Mouse (Mus musculus): Measurements from ENCODE around the gene Gm2022. TPM values are rescaled to one million over a fixed set of nuclear protein-coding genes. Genes with fewer than 3 reads are reported as not detected.
"Not testable (repeated sequence)": the region's sequence is repeated elsewhere in the genome, so short reads cannot be mapped to it uniquely, and the experiment has no call there.

Gene Gm2022
- not detected in 2 replicates for polyA plus RNA-seq (2016; fragmentation: Nextera tagmentation; extraction: Ambion mirVana)

GRCm38 (mm10) chr12:87895070-87895469, at the start of gene Gm2022:
Gene Gm2022, plus strand, starts transcription at chr12:87895370.
- H3K9me3 ChIP-seq; H3K4me1 ChIP-seq; H3K4me3 ChIP-seq; H3K27me3 ChIP-seq (ENCODE audit: insufficient read depth, poor library complexity, severe bottlenecking); DNase-seq (ENCODE audit: low spot score); H3K27ac ChIP-seq; H3K36me3 ChIP-seq: not testable (repeated sequence)
- 73% methylated on average over 1 of the region's 1 CpGs for WGBS

DNA sequence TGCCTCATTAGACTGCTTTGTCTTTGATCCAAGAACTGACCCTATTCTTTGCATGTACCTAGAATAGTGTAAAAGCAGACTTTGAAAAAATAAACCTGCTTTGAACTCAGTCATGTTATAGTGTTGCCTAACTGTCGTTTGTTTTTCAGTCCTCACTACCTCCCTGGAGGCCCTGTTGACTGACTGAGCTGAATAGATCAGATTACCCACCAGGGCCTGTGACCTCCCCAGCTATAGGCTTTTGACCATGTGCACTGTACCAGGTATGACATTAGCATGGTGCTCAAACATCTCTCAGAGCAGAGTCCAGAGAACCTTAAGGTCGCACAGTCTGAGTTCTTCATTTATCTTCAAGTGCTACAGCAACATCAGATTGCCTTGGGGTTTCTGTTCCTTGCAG, 44.5 kb upstream of the Gm2022 start:
- H3K36me3 ChIP-seq; H3K4me1 ChIP-seq; H3K4me3 ChIP-seq; H3K27ac ChIP-seq; H3K27me3 ChIP-seq (ENCODE audit: insufficient read depth, poor library complexity, severe bottlenecking); DNase-seq (ENCODE audit: low spot score); H3K9me3 ChIP-seq: not testable (repeated sequence)
- WGBS, result no CpG with 5 or more reads among the region's 2 CpGs

DNA sequence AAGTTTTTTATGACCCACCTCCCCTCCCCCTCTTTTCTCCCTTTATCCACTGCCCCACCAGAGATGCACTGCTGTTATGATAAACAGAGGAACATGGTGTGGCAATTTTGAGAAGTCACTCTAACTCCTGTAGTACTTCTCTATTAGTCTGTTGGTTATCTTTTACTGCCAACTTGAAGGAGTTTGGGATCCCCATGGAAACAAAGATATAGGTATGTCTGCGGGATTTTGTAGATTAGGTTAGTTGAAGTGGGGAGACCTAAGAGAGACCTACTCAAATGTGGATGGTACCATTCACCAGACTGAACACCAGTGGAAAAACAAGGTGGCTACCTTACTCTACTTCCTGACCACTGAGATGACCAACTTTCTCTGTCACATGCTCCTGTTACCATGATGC, 39.1 kb upstream of the Gm2022 start:
- WGBS, result 79% methylated on average over 1 of the region's 1 CpGs
- not testable (repeated sequence) for H3K36me3 ChIP-seq; H3K9me3 ChIP-seq; H3K4me3 ChIP-seq; H3K4me1 ChIP-seq; H3K27me3 ChIP-seq (ENCODE audit: insufficient read depth, poor library complexity, severe bottlenecking); DNase-seq (ENCODE audit: low spot score); H3K27ac ChIP-seq

DNA sequence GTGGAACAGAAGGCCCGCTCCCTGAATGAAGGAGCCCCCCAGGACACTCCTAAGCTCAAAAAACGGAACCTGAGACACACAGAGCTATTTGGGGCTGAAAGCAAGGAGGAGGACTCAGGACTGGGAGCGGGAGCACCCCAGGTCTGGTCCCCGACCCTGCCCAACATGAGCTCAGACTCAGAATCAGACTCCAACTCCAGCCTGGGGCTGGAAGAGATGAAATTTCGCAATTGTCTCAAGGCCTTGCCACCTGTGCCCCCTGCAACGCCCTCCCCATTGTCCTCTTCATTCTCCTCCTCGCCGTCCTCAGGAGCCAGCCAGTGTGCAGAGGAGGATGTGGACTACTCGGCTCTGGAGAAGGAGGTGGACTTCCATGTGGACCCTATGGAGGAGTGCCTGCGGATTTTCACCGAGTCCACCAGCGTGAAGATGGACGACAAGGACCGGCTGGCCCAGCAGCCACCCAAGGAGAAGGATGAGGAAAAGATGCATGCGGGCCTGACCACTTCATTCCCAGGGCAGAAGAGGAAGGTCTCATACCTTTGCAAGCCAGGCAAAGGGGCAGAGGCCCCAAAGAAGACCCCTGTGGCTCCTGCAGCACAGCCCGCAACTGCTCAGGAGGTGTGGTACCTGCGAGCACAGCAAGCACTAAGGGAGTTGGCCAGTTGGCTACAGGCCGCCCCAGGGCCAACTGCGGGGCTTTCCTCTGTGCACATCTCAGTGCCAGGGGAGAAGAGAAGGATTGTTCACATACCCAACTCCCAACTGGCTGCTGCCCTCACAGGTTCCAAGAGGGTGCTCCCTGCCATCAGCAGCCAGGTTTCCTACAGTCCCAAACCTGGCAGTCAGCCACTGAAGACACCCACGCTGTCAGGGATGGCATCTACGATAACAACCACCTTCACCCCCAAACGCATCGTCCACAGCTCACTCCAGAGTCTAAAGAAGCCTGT, 33.2 kb upstream of the Gm2022 start:
- not testable (repeated sequence) for H3K4me1 ChIP-seq; H3K9me3 ChIP-seq; H3K4me3 ChIP-seq; H3K36me3 ChIP-seq; H3K27ac ChIP-seq; H3K27me3 ChIP-seq (ENCODE audit: insufficient read depth, poor library complexity, severe bottlenecking)
- WGBS, result 78% methylated on average over 23 of the region's 23 CpGs
- DNase-seq (ENCODE audit: low spot score), result peak; percentile 73

DNA sequence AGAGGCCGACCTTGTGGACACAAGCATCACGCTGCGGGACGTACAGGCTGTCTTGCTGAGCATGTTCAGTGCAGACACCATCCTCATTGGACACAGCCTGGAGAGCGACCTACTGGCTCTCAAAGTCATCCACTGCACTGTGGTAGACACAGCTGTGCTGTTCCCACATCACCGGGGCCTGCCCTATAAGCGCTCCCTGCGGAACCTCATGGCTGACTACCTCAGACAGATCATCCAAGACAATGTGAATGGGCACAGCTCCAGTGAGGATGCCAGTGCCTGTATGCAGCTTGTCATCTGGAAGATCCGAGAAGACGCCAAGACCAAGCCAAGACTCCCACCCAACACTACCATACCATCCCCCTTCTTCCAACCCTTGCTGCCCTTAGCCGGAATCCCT, 31.5 kb upstream of the Gm2022 start:
- WGBS, result 89% methylated on average over 10 of the region's 11 CpGs
- DNase-seq (ENCODE audit: low spot score); H3K4me1 ChIP-seq; H3K27ac ChIP-seq; H3K27me3 ChIP-seq (ENCODE audit: insufficient read depth, poor library complexity, severe bottlenecking); H3K36me3 ChIP-seq; H3K4me3 ChIP-seq; H3K9me3 ChIP-seq: not testable (repeated sequence)

DNA sequence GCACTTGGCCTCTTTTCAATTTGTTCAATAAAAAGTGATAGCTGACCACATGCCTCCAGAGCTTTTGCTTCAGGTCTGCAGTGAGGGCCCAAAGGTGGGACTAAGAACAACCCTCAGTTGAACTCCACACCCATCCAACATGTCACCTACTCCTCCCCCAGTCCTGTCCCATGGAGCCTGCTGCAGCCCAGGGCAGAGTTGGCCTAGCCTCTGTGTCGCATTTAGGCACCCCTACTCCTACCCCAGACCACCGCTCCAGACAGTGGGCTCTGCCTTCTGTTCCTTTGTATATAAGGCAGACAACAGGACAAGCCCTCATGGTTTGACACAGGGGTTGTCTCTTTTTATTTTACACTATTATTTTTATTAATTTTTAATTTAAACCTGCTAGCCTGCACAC, 31.1 kb upstream of the Gm2022 start:
- H3K4me3 ChIP-seq; H3K4me1 ChIP-seq; H3K27me3 ChIP-seq (ENCODE audit: insufficient read depth, poor library complexity, severe bottlenecking); H3K27ac ChIP-seq; H3K9me3 ChIP-seq; H3K36me3 ChIP-seq; DNase-seq (ENCODE audit: low spot score): not testable (repeated sequence)
- 78% methylated on average over 2 of the region's 2 CpGs for WGBS

GRCm38 (mm10) chr12:87873772-87874171, 21.4 kb upstream of the Gm2022 start, which contains the start of gene Gm2016:
Gene Gm2016, plus strand, starts transcription at chr12:87874072.
- WGBS, result 77% methylated on average over 5 of the region's 5 CpGs
- not testable (repeated sequence) for H3K27ac ChIP-seq; H3K36me3 ChIP-seq; H3K4me3 ChIP-seq; H3K27me3 ChIP-seq (ENCODE audit: insufficient read depth, poor library complexity, severe bottlenecking); DNase-seq (ENCODE audit: low spot score); H3K4me1 ChIP-seq; H3K9me3 ChIP-seq

GRCm38 (mm10) chr12:87919721-87920120, 24.6 kb downstream of the Gm2022 start, which contains the start of gene Gm2035:
Gene Gm2035, minus strand, starts transcription at chr12:87919857.
- H3K9me3 ChIP-seq; H3K4me1 ChIP-seq; H3K4me3 ChIP-seq; DNase-seq (ENCODE audit: low spot score); H3K27ac ChIP-seq; H3K27me3 ChIP-seq (ENCODE audit: insufficient read depth, poor library complexity, severe bottlenecking); H3K36me3 ChIP-seq: not testable (repeated sequence)
- WGBS, result 76% methylated on average over 2 of the region's 2 CpGs

Other genes with a start within 250 kb of the Gm2022 start
- gene Gm21319, start 119.6 kb upstream of the Gm2022 start, polyA plus RNA-seq (2016; fragmentation: Nextera tagmentation; extraction: Ambion mirVana), result not detected in 2 replicates
- gene Gm21936, start 99.9 kb upstream of the Gm2022 start, polyA plus RNA-seq (2016; fragmentation: Nextera tagmentation; extraction: Ambion mirVana), result not detected in 2 replicates
- gene BB287469, start 78.8 kb upstream of the Gm2022 start, polyA plus RNA-seq (2016; fragmentation: Nextera tagmentation; extraction: Ambion mirVana), result not detected in 2 replicates
- not detected in 2 replicates for gene Gm2001, start 53.0 kb upstream of the Gm2022 start, polyA plus RNA-seq (2016; fragmentation: Nextera tagmentation; extraction: Ambion mirVana)
- not detected in 2 replicates for gene Gm2016, start 21.3 kb upstream of the Gm2022 start, polyA plus RNA-seq (2016; fragmentation: Nextera tagmentation; extraction: Ambion mirVana)
- not detected in 2 replicates for gene Gm2035, start 24.5 kb downstream of the Gm2022 start, polyA plus RNA-seq (2016; fragmentation: Nextera tagmentation; extraction: Ambion mirVana)
- not detected in 2 replicates for gene Gm2042, start 58.7 kb downstream of the Gm2022 start, polyA plus RNA-seq (2016; fragmentation: Nextera tagmentation; extraction: Ambion mirVana)
- gene Gm2075, start 116.5 kb downstream of the Gm2022 start, polyA plus RNA-seq (2016; fragmentation: Nextera tagmentation; extraction: Ambion mirVana), result not detected in 2 replicates
- gene Gm6803, start 123.4 kb downstream of the Gm2022 start, polyA plus RNA-seq (2016; fragmentation: Nextera tagmentation; extraction: Ambion mirVana), result not detected in 2 replicates
- gene Gm2056, start 131.6 kb downstream of the Gm2022 start, polyA plus RNA-seq (2016; fragmentation: Nextera tagmentation; extraction: Ambion mirVana), result not detected in 2 replicates
- gene Gm16368, start 188.3 kb downstream of the Gm2022 start, polyA plus RNA-seq (2016; fragmentation: Nextera tagmentation; extraction: Ambion mirVana), result not detected in 2 replicates

All from heart, embryonic 10.5 days (tissue).